Comparison of ENCODE assay signal across 10 mouse cellular contexts in the genomic region with DNA sequence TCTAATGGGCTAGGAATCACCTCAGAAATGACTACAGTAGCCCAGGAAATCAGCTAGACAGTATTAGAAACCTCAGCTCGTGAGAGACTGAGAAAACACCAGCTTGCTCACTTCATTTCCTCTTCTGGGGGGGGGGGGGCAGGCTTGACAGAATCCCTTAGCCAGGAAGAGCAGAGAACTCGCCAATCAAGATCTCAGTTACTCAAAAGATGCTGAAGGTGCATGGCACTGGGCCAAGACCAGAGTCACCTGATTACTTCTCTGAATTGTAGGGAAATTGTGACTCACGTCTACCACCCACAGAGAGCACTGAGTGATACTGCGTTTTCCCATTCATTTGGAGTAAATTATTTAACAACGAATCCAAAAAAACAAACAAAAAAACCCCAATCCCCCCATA. TPM values are rescaled to one million over a fixed set of nuclear protein-coding genes. Genes with fewer than 3 reads are reported as not detected.
A peak's percentile ranks its signal among the peaks of the same experiment; 100 is the strongest.
DNase-seq lines count a peak whose midpoint lies in the region; ATAC-seq and TF ChIP-seq lines count a peak whose summit lies in the region.
"Had no signal": no experiment of that assay in that cellular context is flagged by ENCODE, and none has a peak within 500 bp of the region (broad histone marks: within the 10 kb centered on the region; RNA-seq: fewer than 3 reads in every experiment).

No protein-coding gene starts in this region.

- peak; percentile 46; the same call in 1 of the 2 replicates for ATAC-seq in intestine, embryonic 16.5 days

- no peaks in the 10 kb centered on the region for H3K27me3 ChIP-seq in intestine, embryonic 16.5 days (replicated peaks; ENCODE audit: control insufficient read depth, insufficient read depth, low read length)
- no peaks in the 10 kb centered on the region for H3K27me3 ChIP-seq in splenic B cell, adult 2 months (ENCODE audit: control insufficient read depth, insufficient read depth, low read length, poor library complexity, severe bottlenecking)
- no peaks in the 10 kb centered on the region for H3K27me3 ChIP-seq in heart, adult 2 months (ENCODE audit: control insufficient read depth, insufficient read depth, low read length)
- H3K27me3 ChIP-seq: midbrain, embryonic 12.5 days had no signal

- intact Hi-C loops in heart, adult 2 months (cut with DNase I): no loop called here

- H3K4me3 ChIP-seq in intestine, embryonic 16.5 days (ENCODE audit: low read length): no peak overlapping the region
- H3K4me3 ChIP-seq in heart, adult 2 months: no peak overlapping the region
- H3K4me3 ChIP-seq: midbrain, embryonic 12.5 days had no signal

- peak; percentile 25 for DNase-seq in adrenal gland, postnatal 14 days
- no peak for DNase-seq in adrenal gland, postnatal 10 days
- peak; percentile 55 to 58 for DNase-seq in right cerebral cortex, adult 2 months (ENCODE audit: low spot score in 2 of 2)
- DNase-seq in right cerebral cortex, postnatal 25 days: no peak
- peak; percentile 63 for DNase-seq in splenic B cell, adult 2 months (ENCODE audit: low read depth, low spot score)
- no peak for DNase-seq in adipocyte (ENCODE audit: low spot score)
- DNase-seq in heart, adult 2 months: no peak

- no peak for TF ChIP-seq CTCF in heart, adult 2 months (IDR thresholded peaks at IDR 0.05)

- 56% methylated on average over 5 of the region's 5 CpGs for WGBS in intestine, embryonic 16.5 days
- 39% methylated on average over 5 of the region's 5 CpGs for WGBS in heart, adult 2 months

- no peaks in the 10 kb centered on the region for H3K9me3 ChIP-seq in intestine, embryonic 16.5 days (ENCODE audit: control insufficient read depth, low read length)
- H3K9me3 ChIP-seq: midbrain, embryonic 12.5 days had no signal

- peak overlapping the region; percentile 33 for H3K27ac ChIP-seq in intestine, embryonic 16.5 days (ENCODE audit: low read length)
- no peak overlapping the region for H3K27ac ChIP-seq in heart, adult 2 months
- H3K27ac ChIP-seq: midbrain, embryonic 12.5 days had no signal

- peaks cover 3% of the 10 kb centered on the region; the same call in 1 of the 2 replicates for H3K4me1 ChIP-seq in intestine, embryonic 16.5 days (ENCODE audit: control insufficient read depth, insufficient read depth, low read length)
- H3K4me1 ChIP-seq in heart, adult 2 months (ENCODE audit: control insufficient read depth, insufficient read depth, low read length): no peaks in the 10 kb centered on the region
- H3K4me1 ChIP-seq: midbrain, embryonic 12.5 days had no signal

- no peak for TF ChIP-seq POLR2A in heart, adult 2 months (IDR thresholded peaks at IDR 0.05; ENCODE audit: insufficient read depth, low read depth, low read length)

- no peaks in the 10 kb centered on the region for H3K36me3 ChIP-seq in intestine, embryonic 16.5 days (ENCODE audit: control insufficient read depth, insufficient read depth, low read length)
- no peaks in the 10 kb centered on the region for H3K36me3 ChIP-seq in splenic B cell, adult 2 months (ENCODE audit: control insufficient read depth, insufficient read depth, low read length, poor library complexity, severe bottlenecking)
- no peaks in the 10 kb centered on the region for H3K36me3 ChIP-seq in heart, adult 2 months (ENCODE audit: control insufficient read depth, insufficient read depth, low read length)
- H3K36me3 ChIP-seq: midbrain, embryonic 12.5 days had no signal

- TF ChIP-seq EP300 in heart, adult 2 months (IDR thresholded peaks at IDR 0.05; ENCODE audit: insufficient read depth, low read depth, low read length): no peak

- H3K4me2 ChIP-seq in intestine, embryonic 16.5 days (ENCODE audit: low read depth, low read length): no peak overlapping the region
- H3K4me2 ChIP-seq: midbrain, embryonic 12.5 days had no signal

- no peak overlapping the region for H3K9ac ChIP-seq in intestine, embryonic 16.5 days (ENCODE audit: low read depth, low read length)
- H3K9ac ChIP-seq in heart, adult 2 months (ENCODE audit: low read depth, low read length): no peak overlapping the region
- H3K9ac ChIP-seq: midbrain, embryonic 12.5 days had no signal

- H3K79me2 ChIP-seq in heart, adult 2 months (replicated peaks; ENCODE audit: control insufficient read depth, insufficient read depth, low read length): no peaks in the 10 kb centered on the region

RNA-seq across cellular contexts. Expression of gene Ncmap, which starts 8.2 kb away (rescaled TPM):
- 1.2 TPM in 1 of 2 replicates, not detected in the other for total RNA-seq in adrenal gland, postnatal 14 days (2021)
- under 1 TPM; 0.63 to 0.73 TPM for total RNA-seq in adrenal gland, postnatal 10 days (2021)
- 6.1 and 7.3 TPM in 2 replicates for polyA plus RNA-seq in intestine, embryonic 16.5 days (2015; fragmentation: Nextera tagmentation; extraction: Ambion mirVana)
- total RNA-seq in heart, adult 2 months (2021): under 1 TPM in 1 of 2 experiments, not detected in 1; 0.21 TPM
- polyA plus RNA-seq in heart, adult 2 months (2012; rRNA removed): 0.62 TPM in 1 of 2 replicates, not detected in the other
- total RNA-seq: hematopoietic stem cell, adult 5-6 weeks had no signal

RNA-seq across cellular contexts. Expression of gene Rcan3, which starts 27.5 kb away (rescaled TPM):
- total RNA-seq in adrenal gland, postnatal 14 days (2021): 15.8 and 16.4 TPM in 2 replicates
- total RNA-seq in adrenal gland, postnatal 10 days (2021): 10 to 100 TPM; 18.0 to 23.0 TPM
- 14.1 and 14.5 TPM in 2 replicates for polyA plus RNA-seq in intestine, embryonic 16.5 days (2015; fragmentation: Nextera tagmentation; extraction: Ambion mirVana)
- total RNA-seq in heart, adult 2 months (2021): 10 to 100 TPM in 1 of 2 experiments, 1 to 10 TPM in 1; 8.5 to 11.3 TPM
- polyA plus RNA-seq in heart, adult 2 months (2012; rRNA removed): 6.8 and 12.1 TPM in 2 replicates

RNA-seq across cellular contexts. Expression of gene Srrm1, which starts 53.1 kb away (rescaled TPM):
- 120 and 136 TPM in 2 replicates for total RNA-seq in adrenal gland, postnatal 14 days (2021)
- total RNA-seq in adrenal gland, postnatal 10 days (2021): 100 to 1,000 TPM; 104 to 137 TPM
- 152 and 176 TPM in 2 replicates for polyA plus RNA-seq in intestine, embryonic 16.5 days (2015; fragmentation: Nextera tagmentation; extraction: Ambion mirVana)
- 10 to 100 TPM; 53.8 to 58.2 TPM for total RNA-seq in heart, adult 2 months (2021)
- 25.0 and 35.0 TPM in 2 replicates for polyA plus RNA-seq in heart, adult 2 months (2012; rRNA removed)

Comparison
In these comparisons a context has a peak if more than half of its experiments do, and no peak if none do; other contexts are left out.
1. DNase-seq: peak in adrenal gland, postnatal 14 days (single experiment), right cerebral cortex, adult 2 months (2 of 2) and splenic B cell, adult 2 months (single experiment); none in adrenal gland, postnatal 10 days (single experiment), right cerebral cortex, postnatal 25 days (single experiment), adipocyte (single experiment) and heart, adult 2 months (0 of 2).